Mouse (Mus musculus): Measurements from ENCODE around the gene Cul7. TPM values are rescaled to one million over a fixed set of nuclear protein-coding genes. Genes with fewer than 3 reads are reported as not detected.

Cul7 gene
- 10 to 100 TPM; 56.1 to 62.2 TPM for total RNA-seq (2021)

DNA sequence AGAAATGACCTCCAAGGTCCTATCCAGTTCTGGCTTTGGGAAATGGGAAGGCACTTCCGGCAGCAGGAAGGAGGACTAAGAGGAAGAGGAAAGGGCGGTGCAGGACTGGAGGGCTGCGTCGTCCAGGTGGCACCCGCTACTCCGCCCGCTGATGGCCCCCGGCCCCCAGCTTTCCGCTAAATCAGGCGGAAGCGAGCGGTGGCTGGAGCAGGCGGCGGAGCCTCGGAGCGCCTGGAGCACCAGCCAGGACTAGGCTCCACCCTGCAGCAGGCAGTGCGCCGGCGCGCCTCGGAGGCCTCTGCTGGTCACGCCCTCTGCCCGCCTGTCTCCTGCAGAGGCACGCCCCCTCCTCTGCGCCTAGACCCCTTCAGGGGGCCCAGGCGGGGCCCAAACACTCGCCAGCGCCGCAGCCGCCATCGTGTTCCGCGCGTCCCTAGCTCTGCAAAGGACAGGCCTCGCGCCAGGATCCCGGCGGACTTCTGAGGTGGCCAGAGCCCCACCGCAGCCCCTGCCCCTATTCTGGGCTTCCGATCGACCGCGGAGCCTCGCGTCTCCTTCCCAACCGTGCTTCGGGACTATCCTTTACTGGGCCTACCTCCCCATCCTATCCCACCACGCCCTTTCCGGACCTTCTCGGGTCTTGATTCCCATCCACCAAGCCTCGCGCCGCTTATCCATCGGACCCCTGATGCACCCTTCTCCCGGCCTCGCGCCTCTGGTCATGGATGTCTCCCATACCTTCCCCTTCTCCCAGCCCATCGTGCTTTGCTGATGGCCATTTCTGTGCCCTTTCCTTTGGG lies at the start of gene Cul7:
Gene Cul7 (plus strand): TSS at position 106 of the 800 bp plus-strand sequence.
- intact Hi-C loops (cut with DNase I) = loop anchor here (1.0 kb wide), 1 partner anchor 24 kb away; the partner anchor contains the start of gene Rrp36
- peak; percentile 94 to 96 for DNase-seq

DNA sequence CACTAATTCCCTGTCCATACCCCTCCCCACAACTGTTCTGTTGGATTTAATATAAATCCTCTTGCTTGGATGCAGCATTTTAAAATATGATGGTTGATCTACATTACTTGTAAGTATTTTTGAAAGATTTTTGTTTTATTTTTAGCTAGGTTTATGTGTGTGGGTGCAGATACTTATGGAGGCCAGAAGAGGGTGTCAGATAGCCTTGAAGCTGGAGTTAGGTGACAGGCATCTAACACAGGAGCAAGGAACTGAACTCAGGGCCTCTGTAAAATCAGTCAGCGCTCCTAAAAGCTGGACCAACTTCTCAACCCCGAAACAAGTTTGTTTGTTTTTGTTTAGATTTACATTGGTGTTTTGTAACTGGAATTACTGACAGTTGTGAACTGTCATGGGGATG lies 49.6 kb upstream of the Cul7 start:
- intact Hi-C loops (cut with DNase I) = loop anchor here (5.0 kb wide), 1 partner anchor 37 kb away; no protein-coding TSS in a partner anchor
- no peak for DNase-seq

DNA sequence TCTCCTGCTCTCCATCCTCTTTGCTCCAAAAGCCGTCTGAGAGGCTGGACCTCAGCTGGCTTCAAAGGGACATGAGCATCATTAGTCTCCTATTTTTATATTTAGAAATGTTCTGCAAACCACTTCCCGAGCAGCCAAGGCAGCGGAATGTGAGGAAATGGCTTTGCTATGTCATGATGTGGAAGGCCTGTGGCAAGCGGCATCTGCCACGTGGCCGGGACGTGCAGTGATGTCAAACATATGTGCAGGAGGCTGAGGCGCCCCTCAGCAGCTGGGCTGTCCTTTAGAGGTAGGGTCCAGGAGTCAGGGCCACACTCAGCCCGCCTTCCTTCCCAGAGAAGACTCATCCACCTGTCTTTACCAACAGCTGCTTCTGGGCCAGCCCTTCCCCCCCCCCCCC lies 47.9 kb upstream of the Cul7 start:
- intact Hi-C loops (cut with DNase I) = loop anchor here (5.0 kb wide), 1 partner anchor 35 kb away; no protein-coding TSS in a partner anchor
- DNase-seq = peak; percentile 38 to 44

DNA sequence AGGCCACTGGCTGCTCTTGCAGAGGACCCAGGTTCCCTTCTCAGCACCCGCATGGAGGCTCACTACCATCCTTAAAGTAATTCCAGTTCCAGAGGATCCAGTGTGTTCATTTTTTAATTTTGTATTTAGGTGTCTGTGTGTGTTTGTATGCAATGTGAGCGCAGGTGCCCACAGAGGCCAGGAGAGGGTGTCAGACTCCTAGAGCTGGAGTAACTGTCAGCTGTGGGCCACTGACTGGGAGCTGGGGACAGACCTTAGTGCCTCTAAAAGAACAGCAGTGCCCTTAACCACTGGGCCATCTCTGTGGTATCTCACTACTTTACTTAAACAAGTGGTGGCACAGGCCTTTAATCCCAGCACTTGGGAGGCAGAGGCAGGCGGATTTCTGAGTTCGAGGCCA lies 46.9 kb upstream of the Cul7 start:
- intact Hi-C loops (cut with DNase I) = loop anchor here (5.0 kb wide), 1 partner anchor 34 kb away; no protein-coding TSS in a partner anchor
- DNase-seq = no peak

DNA sequence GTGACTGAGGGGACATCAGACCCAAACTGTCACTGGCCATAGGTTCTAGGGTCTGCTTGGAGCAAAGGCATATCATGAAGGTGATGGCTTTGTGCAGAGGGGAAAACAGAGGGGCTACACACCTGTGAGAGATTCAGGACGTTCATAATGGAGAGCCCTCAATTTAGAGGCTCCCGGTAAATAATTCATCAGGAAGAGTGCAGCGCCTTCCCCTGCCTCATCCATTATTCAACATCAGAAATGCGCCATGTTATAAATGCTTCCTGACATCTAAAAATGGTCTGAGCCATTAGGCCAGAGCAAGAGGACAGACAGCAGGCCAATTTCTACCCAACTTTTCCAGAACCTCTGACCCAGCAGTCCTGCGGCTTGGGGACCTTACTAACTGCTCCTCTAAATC lies 45.0 kb upstream of the Cul7 start:
- intact Hi-C loops (cut with DNase I) = no loop called here
- no peak for DNase-seq

DNA sequence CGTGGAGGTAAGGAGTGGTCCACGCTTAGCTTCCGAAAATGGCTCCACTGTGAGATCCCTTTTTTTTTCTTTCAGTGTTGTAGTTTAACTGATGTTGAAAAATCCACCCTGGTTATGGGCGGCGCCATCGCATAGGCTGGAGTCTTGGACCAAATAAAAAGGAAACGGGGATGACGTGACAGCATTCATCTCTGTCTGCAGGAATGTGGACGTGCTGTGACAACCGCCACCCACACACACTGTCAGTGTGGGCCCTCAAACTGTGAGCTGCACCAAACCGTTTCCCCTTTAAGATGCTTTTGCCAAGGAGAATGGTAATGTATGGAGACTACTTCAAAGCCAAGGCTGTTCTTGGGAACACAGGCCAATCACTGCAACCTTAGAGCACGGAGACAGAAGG lies 44.1 kb upstream of the Cul7 start:
- intact Hi-C loops (cut with DNase I) = no loop called here
- DNase-seq = no peak

DNA sequence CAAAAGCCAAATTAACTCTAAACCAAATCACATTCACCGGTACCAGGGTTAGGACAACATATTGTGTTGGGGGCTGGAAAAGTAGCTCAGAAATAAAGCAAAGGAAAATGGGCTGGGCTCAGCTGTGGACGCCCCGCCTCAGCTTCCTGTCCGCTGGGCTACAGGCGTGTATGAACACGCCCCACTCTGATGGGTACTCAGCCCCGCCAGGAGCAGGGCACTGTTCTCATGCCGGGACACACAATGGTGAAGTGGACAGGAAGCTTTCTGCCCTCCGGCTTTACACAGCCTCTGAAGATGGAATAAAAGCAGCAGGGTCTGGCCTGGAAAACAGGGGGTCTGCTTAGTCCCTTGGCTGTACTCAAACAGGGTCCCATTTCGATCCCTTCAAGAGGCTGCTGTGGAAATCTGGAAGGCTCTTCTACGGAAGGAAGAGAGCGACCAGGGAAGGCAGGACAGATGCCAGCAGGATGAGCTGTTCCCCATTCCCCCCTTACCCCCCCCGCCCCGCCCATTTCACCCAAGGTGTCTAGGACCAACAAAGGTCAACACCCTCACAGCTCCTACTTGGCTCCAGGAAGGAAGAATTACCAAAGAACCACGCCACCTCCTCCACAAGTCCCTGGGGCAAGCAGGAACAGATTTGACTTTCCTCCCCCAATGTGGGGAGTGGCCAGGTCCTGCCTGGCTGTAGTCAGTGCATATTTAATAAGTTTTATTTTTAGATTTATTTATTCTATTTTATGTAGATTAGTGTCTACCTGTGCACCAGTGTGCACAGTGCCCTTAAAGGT lies 40.2 kb upstream of the Cul7 start:
- intact Hi-C loops (cut with DNase I) = no loop called here
- DNase-seq = peak in 1 of 2 experiments; percentile 55

DNA sequence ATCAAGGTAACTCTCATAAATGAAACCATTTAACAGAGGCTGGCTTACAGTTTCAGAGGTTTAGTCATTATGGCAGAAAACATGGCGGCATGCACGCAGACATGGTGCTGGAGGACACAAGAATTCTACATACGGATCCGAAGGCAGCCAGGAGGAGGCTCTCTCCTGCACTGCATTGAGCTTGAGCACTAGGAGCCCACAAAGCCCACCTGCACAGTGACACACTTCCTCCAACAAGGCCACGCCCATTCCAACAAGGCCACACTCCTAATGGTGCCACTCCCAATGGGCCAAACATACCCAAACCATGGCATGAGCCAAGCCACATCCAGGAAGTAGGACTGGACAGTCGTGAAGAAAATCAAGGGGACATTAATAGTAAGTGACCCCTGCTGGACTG lies 38.8 kb upstream of the Cul7 start:
- intact Hi-C loops (cut with DNase I) = no loop called here

DNA sequence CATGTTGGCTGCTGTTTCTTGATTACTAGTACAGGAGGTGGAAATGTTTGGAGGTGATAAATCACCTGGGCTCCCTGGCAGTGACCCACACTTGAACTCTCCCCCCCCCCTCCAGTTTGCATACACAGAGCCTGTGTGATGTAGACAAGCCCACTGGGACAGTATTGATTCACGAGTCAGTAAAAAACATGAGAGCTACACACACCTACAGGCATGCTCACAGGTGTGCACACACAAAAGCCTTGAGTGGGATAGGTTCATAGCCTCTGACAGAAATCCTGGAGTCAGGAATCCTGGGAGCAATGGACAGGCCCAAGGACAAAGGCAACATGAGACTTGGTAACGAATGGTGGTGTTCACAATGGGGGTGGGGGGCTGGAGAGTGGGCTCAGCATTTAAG lies 37.9 kb upstream of the Cul7 start:
- intact Hi-C loops (cut with DNase I) = no loop called here
- no peak for DNase-seq

More for the DNA sequence above, 38.8 kb upstream of the Cul7 start:
- DNase-seq = no peak

DNA sequence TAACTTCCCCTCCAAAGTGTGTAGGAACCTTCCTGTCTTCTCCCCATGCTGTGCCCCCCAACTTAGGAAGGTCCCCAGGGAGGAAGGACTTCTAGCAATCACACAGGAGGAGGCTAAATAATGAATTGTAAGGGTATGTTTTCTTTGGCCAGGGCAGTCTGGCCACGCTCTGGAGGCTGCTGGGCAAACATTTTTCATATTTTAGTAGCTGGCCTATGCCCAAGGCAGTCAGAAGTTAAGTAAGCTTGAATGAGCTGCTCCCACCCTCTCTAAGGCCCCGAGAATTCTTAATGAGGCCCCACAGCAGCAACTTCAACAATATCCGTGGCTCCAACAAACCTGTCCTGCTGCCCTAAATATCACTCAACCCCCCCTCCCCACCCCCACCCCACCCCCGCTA lies 37.3 kb upstream of the Cul7 start:
- DNase-seq = no peak
- intact Hi-C loops (cut with DNase I) = no loop called here

DNA sequence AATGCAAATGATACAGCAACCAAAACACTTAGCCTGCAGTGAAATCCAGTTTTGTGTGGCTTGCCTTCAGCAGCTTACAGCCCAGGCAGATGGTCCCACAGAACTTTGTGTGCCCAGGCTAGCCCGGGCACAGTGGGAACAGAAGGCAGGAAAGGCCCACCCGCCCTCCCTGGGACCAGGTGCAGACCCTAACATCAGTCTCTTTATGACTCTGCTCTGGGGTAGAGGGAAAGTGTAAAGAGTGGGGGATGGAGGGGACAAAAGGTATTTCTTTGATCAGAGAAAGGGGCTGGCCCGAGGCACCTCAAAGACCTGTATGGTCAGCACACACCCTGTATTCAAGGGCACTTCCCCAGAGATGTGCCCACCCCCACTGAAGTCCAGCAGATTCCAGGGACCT lies 36.9 kb upstream of the Cul7 start:
- DNase-seq = no peak
- intact Hi-C loops (cut with DNase I) = no loop called here

DNA sequence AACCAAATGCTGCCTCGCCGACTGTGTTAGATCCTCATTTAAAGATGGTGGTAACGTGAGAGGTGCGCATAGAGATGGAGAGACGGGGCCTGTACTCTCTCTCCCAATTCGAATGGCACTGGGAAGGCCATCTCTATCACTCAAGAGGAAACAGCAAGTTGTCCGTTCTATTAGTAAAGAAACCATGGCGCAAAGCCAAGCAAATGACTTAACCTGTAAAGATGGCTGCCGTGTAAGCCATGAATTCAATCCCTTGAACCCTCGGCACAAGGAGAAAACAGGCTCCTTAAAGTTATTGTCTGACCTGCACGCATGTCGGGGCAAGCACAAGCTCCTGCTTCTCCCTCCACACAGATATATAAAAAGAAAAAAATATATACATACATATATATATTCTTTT lies 32.3 kb upstream of the Cul7 start:
- DNase-seq = no peak
- intact Hi-C loops (cut with DNase I) = no loop called here

DNA sequence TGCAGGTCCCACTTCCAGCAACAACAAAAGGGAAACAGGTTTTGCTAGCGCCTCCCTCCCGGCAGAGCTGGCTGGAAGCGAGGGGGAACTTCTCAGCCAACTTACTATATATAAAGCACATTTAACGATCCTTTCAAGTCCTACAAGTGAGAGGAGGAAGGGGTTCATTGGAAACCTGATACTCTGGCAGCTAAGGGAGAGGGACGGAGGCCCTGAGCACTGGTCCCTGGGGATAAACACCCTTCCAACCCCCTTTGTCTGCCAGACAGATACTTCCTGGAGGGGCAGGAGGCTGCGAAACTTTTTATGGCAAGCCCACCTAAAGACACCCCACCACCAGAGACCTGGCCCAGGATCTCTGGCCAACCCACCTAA lies 31.8 kb upstream of the Cul7 start:
- intact Hi-C loops (cut with DNase I) = no loop called here
- no peak for DNase-seq

DNA sequence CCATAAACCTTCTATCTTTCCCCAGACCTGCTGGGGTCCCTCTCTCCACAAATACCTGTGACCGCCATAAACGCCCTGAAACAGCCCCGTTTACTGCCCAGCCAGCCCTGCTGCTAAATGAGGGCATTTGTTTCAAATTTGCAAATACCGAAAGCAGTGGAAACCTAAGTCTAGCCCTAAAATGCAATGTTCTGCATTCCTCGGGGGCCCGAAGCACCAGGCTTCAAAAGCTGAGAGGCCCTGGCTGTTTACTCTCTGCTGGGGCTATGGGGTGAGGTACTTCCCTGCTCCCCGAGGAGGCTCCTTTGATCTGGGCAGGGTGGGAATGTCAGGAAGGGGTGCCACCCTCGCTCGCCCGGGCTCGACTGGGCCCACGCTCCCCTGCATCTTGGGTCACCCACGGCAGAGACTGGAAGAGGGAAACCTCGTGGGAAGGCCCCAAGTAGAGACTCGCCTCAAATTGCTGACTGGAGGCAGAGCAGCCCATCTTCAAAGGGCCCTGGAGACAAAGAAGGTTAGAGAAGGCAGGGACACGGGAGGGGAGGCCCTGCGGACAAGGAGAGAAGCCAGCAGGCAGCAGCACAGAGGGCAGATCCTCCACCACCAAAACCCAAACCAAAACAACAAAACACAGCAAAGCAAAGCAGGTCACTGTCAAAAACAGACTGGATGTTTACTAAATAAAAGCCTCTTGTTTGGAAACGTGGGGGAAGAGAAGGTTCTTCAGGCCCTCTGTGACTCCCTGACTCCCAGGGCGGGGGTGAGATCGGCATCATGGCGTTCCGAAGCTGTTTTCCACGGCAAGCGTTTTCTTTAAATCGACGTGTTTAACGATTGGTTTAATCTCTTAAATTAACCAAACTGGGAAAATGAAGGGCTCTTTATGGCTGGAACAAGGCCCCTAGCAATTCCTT lies 31.1 kb upstream of the Cul7 start:
- intact Hi-C loops (cut with DNase I) = no loop called here
- DNase-seq = no peak

DNA sequence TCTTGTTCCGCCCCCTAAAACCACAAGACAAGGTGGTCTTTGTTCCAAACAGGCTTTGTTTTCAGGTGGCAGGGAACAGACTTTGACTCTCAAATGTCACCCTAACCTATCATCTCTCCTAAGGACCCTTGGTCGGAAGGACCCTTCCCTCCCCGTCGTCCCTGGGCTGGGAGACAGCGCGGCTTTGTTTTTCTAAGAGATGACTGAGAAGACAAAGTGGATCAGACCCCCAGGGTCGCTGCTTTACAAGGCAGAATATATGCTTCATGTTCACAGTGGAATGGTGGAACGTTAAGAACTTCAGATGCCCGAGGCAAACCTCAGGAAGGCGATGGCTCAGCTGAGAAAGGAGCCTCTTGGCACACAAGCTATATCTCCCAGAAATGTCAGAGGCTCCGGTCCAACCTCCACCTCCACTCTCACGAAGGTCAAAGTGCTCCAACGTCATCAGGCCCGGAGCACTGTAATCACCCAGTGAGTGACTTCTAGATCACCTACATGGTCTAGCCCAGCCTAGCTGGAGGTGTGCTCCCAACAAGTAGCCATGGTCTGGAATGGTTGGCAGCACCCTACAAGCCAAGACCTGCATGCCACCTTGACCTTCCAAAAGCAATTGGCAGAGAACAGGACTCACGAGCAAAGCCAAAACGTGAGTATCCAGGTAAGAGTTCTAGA lies 30.3 kb upstream of the Cul7 start:
- no peak for DNase-seq
- intact Hi-C loops (cut with DNase I) = no loop called here

DNA sequence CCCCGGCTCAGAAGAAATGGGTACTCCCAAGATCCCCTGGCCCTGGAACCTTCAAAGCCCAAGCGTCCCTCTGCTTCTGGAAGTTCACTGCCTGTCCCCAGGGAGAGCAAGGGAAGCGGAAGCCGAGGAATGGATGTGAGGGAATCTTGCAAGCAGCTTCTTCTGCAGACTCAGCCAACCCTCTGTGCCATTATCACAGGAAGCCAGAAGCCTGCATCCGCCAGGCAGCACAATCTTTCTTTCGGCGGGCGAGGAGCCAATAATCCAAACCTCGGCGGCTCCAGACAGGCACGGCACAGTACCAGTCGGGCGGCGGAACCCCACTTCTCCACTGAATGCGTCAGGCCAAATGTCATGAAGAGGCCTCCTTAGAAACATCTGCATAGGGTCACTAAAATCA lies 28.8 kb upstream of the Cul7 start:
- peak; percentile 70 to 74 for DNase-seq
- intact Hi-C loops (cut with DNase I) = no loop called here

DNA sequence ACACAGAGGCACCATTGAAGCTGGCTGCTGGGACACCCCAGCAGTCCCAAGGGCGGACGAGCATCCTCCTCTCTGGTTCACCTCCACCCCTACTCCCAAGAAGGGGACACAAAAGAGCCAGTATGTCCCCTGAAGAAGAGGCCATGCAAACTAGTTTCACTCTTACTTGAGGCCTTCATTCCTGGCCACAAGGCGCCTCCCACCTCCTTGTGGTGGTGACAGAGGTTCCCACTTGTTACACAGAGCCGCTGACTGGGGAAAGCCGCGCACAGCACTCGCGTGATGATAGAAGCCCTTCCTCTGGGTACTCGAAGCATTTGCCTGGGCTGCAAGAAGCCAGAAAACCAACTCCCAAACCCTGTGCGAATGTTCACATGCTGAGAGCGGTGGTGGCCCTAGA lies 27.9 kb upstream of the Cul7 start:
- no peak for DNase-seq
- intact Hi-C loops (cut with DNase I) = no loop called here

DNA sequence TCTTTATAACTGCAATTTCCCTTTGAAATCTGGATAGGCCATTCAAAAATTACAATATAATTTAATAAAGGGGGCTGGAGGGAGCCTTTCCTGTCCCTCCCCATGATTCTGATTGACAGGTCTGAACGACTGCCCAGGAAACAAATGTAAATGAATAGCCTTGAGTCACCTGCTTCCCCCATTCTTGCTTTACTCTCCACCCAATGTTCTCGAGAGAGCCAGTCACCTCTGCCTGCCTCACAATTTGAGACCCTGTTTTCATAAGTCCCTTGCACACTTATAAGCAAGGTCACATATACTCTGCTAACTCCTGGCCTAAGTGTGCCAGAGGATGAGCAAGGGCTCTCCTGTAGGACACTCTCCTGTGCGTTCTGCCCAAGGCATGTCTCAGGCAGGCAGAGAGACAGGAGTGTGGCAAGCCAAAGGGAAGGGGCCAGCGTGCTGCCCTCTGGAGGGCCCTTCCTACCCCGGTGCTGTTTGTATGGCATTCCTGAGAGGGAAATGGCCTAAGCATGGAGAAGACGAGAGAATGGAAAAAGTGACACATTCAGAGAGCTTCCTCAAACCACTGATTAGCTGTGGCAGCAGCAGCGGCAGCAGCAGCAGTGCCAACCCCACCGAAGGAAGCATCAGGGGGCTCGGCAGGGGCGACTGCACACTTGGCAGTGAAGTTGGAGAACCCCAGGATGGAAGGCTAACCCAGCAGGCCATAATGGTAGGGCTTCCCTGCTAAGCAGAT lies 26.1 kb upstream of the Cul7 start:
- DNase-seq = peak; percentile 47 to 54
- intact Hi-C loops (cut with DNase I) = no loop called here

DNA sequence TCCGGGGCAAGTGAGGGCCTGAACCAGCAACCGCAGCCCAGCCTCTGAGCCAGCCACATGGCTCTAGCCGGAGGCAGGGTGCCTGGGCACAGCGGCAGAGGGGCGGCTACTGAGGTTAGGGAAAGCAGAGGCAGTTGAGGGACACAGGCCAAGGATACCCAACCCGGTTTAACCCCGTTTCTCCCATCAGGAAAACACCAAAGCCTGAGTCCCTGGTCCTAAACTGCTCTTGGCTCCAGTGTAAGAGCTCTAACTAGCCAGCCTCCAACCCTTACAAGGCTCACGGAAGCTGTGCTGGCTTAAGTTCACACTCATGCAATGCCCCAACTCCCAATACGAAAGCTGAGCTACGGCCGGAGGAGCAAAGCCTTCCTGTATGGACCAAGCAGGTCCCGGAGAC lies 25.5 kb upstream of the Cul7 start:
- DNase-seq = no peak
- intact Hi-C loops (cut with DNase I) = no loop called here

DNA sequence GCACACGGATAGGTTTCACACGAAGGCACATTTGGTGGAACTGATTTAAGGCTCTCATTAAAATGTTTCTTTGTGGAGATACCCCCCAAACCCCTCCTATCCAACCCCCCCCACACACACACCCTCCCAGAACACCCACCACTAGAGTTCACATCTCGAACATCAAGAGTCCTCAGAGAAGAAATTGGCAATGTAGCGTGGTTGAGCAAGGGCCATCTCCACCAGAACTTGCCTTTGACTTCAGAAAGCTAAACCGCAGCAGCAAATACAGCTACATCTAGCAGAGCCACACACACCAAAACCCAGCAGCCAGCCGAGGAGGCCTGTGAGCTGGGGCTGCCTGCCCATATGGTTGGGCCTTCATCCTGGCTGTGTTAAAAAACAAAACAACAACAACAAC lies 22.7 kb upstream of the Cul7 start:
- no peak for DNase-seq

More for the DNA sequence above, 22.7 kb upstream of the Cul7 start:
- intact Hi-C loops (cut with DNase I) = no loop called here

Measured in heart, postnatal 10 days (tissue).